Mouse (Mus musculus): ENCODE data around the gene Rxra.

Gene Rxra

GRCm38 (mm10) chr2:27769701-27770100 lies 93.5 kb downstream of the Rxra start:
- DNase-seq: no peak

DNA sequence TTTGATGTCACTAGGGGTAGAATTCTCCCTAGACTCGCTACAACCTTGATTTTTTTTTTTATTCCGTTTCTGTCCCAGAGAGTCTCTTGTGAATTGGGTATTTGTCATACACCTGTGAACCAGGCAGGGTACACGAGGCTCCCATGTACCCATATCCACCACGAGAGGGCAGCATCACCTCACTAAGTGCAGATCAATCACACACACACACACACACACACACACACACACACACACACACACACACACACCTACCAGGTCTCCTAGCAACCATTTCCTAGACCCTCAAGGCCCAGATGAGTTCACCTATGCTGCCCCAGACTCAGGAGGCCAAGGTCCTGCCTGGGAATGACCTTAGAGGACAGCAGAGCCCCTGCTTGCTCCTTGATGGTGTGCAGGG lies 94.0 kb downstream of the Rxra start:
- DNase-seq: peak; percentile 78

DNA sequence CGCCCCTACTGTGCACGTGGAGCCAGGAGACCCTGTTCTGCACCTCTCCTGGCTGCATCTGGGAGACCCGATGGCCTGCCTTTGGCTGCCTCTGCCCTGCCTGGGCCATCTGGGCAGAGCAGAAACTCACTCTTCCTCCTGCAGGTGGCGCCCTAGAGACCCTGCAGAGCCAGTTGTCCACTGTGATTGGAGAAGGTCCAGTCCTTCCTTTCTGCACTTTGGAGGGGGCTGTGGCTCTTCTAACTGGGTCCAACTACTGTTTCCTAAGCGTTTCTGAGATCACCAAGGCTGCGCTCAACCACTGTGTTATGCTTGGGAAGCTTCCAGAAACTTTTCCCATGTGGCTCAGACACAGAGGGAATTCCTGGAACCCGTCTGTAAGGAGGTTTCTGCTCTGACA lies 95.7 kb downstream of the Rxra start:
- peak; percentile 94 for DNase-seq

DNA sequence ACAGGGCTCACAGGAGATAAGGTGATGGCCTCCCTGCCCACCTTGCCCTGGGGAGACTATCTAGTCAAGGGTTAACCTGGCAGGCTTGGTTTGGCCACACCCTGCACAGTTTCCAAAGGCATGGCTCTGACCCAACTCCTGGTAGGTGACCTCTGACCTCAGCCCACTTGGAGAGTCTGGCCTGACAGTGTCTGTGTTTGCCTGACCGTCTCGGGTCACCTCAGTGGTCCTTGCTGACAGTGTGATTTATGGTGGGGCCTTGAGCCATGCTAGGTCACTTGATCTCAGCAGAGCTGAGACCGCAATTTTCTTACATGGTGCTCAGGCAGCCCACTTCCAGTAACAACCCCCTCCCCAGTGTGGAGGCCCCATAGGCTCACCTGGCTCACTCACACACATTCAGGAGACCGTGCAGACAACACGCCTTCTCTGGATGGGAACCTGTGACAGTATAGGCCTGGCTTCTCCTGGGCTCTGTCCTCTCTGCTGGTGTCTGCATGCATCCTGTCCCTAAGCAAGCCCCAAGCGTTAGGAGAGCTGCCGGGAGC lies 96.7 kb downstream of the Rxra start:
- no peak for DNase-seq

DNA sequence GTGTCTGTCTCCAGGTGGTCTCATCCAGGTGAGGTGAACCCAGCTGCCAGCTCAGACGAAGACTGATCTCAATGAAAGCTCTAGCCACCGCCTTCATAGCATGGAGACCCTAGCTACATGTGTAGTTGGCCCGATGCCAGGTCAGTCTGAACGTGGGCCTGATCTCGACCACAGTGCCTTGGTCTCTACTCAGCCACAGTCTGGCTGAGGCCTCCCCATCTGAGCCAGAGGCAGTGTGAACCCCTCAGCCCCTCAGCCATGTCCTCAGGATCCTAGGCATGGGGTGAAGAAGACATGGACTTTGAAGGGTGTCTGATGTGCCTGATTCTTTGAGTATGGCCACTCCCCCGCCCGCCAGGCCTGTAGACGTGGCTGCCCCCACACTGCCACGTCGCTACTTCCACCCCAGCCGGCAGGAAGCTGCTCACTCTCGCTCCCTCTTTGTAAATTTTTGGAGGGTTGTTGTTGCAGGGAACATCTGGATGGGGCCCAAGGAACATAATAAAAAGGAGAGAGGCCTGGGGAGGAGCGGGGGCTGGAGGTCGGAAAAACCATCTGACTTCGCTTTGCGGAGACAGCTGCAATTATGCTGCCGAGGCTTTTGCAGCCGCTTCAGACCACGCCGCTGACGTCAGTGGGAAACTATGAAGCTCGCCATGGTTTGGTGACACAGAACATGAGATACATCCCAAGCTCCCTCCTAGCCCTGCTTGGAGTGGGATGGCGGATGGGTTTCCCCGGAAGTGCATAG lies 97.9 kb downstream of the Rxra start:
- peak; percentile 71 for DNase-seq

DNA sequence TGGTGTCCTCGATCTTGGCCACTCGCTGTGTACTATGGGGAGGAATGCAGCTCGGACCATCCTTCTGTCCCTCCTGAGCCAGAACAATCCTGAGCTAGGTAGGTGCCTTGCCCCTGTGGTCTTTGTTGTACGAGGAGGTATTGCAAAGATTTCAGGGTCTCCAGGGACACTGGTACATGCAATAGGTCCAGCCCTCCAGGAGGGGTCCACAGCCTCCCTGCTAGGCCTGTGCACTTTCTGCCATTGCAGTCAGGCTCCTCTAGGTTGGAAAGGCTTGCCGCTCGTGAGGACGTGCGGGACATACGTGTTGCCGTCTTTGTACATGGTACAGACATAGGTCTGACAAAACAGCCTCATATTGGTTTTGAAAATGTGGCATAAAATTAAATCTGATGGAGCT lies 98.8 kb downstream of the Rxra start:
- DNase-seq: no peak

- no peak for DNase-seq
Observed at GRCm38 (mm10) chr2:27775625-27776024, 99.4 kb downstream of the Rxra start.

- DNase-seq: no peak
Observed at GRCm38 (mm10) chr2:27777756-27778155, 101.5 kb downstream of the Rxra start.

- DNase-seq: no peak
Observed at GRCm38 (mm10) chr2:27778289-27778688, 102.0 kb downstream of the Rxra start.

DNA sequence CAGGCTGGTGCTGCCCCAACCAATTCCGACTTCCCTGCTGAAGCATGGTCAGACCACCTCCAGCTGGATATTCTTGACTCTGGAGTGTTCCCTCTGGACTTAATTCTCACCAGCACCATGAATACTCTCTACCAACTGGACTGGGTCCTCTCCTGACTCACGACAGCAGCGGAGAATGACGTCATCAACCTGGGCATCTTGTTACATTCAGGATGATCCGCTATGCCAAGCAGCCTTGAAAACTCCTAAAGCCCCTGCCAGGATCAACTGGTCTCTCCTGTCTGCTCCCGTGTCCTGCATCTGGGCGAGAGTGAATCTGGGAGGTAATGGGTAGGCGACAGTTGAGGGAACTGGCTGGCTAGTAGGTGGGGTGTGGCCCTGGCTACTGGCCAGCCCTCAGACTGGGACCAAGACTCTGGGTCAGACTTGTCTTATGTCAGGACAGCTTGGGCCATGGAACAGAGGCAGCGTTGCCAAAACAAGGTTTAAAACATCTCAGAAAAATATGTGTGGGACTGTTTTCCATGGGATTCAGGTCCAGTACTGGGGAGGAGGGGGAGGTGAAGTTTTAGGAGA lies 103.1 kb downstream of the Rxra start:
- peak; percentile 62 for DNase-seq

DNA sequence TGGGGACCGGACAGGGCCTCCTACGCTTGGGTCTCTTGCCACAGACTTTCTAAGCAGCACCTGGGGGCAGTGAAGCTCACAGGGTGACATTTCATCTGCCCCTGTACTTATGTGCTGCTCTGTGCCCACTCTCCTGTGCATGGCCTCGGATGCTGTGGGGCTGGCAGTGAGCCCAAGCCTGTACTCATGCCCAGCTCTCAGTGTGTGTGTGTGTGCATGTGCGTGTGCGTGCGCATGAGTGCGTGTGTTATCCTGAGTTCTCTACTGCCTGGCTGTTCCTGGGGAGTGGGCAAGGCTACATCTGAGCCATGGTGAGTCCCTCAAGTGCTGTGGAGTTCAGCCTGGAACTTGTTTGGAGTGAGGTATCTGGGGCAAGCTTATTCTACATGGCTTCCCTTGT lies 103.9 kb downstream of the Rxra start:
- DNase-seq: no peak

- DNase-seq: no peak
Observed at GRCm38 (mm10) chr2:27785363-27785762, 109.1 kb downstream of the Rxra start.

DNA sequence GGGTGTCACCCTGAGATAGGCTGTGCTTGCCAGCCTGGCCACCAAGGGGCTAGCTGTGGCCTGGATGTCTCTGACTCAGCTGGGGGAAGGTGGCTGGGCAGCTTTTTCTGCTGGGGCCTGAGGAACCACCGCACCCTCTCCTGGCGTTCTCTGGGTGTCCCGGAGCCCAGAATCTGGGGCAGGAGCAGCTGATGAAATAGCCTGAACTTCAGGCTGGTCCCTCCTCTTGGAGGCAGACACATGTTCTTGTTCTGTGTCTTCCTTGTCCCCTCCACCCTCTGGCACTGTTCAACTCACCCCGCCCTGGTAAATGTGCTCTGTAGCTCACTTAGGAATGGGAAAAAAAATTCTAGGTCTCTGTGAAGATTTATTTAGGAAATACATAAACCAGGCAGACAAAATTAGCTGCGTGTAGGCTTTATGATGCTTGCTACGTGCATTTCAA lies 109.8 kb downstream of the Rxra start:
- DNase-seq: no peak

- no peak for DNase-seq
Observed at GRCm38 (mm10) chr2:27791571-27791970, 115.3 kb downstream of the Rxra start.

DNA sequence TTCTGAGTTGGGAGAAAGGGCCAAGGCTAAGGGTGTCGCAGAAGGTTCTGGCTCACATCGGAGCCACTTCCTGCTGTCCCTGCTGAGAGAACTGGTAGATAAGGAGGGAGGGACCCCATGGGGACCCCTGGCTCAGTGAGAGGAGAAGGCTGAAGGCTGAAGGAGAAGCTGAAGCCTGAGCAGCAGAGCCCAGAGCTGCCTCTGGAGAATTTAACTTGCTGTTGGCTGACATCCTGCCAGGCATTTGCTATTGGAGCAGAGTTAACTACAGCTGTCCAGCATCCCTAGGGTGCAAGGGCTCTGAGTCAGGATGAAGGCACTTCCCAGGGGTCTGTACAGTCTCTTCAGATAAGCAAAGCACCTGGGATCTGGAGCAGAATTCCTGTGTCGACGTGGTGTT lies 122.8 kb downstream of the Rxra start:
- no peak for DNase-seq

- DNase-seq: no peak
Observed at GRCm38 (mm10) chr2:27801041-27801440, 124.8 kb downstream of the Rxra start.

DNA sequence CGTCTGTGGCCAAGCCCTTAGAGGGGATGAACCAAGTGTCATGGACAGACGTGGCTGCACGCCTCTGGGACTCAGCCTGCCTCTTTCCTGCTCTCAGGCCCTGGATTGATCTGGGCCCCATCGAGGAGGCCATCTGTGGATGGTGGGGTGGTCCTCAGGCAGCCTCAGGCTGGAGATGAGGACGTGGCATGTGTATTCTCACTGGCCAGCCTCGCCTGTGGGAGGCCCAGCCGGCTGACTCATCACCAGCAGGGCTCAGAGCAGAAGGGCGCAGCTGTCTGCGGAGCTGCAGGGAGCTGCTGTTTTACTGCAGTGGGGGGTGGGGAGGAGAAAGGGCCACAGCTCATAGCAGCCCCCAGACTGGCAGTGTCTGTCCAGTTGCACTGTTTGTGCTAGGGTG lies 126.3 kb downstream of the Rxra start:
- DNase-seq: peak; percentile 34

DNA sequence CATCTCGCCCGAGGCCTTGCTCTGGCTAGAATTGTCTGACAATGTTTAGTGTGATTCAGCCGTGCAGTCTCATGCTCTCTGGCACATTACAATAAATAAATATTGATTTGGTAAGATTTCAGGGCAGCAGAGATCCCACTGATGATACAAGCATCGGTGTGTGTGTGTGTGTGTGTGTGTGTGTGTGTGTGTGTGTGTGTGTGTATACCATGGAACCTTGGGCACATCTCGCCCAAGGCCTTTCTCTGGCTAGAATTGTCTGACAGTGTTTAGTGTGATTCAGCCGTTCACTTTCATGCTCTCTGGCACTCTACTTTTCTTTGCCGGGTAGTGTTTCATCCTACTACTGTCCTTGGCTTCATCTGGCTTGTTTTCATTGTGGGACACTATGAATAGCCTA lies 130.5 kb downstream of the Rxra start:
- DNase-seq: no peak

DNA sequence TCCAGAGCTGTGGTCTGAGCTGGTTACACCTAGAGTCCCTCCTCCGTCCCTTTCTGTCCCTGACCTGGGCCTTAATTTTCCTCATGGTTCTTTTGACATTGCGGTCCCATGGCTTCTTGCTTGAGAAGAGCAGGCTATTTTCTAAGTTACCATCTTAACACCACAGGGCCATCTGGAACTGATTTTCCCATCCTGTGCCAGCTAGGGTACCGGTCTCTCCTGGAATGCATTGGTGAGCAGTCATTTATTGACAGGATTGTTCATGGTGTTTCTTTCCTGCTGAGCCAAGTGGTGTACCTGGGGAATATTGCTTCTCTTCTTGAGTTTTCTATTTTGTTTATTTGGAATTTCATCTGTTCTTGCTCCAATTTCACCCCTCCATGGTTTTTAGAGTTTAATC lies 131.4 kb downstream of the Rxra start:
- DNase-seq: no peak

DNA sequence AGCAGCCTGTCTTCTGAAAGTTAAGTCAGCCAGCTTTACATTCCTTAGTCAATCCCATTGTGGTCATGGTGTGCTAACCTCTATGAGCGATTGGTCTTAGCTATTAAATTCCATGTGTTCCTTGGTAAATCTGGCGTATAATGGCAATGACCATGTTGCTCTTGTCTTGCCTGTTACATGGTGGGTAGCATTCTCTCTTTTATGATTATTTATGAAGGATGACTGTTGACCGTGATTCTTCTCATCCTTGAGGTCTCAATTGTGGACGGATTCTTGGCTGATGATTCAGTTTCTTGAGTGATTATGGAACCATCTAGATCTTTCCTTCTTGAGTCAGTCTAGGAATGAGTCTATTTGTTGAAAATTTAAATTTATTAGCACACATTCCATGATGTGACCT lies 133.7 kb downstream of the Rxra start:
- no peak for DNase-seq
